In genomic region chr17:56615136-56615784, GRCm38 (mm10) we compare ENCODE assay signal across 9 mouse cellular contexts. TPM values are rescaled to one million over a fixed set of nuclear protein-coding genes. Genes with fewer than 3 reads are reported as not detected.
DNase-seq lines count a peak whose midpoint lies in the region; ATAC-seq and TF ChIP-seq lines count a peak whose summit lies in the region.
"Had no signal": no experiment of that assay in that cellular context is flagged by ENCODE, and none has a peak within 500 bp of the region (broad histone marks: within the 10 kb centered on the region; RNA-seq: fewer than 3 reads in every experiment).

No protein-coding gene starts in this region.

- intact Hi-C loops in heart, postnatal 10 days (cut with DNase I), result no loop called here
- intact Hi-C loops in left cerebral cortex, postnatal 14 days (cut with DNase I), result no loop called here

- no peaks in the 10 kb centered on the region for H3K9me3 ChIP-seq in heart, embryonic 10.5 days
- H3K9me3 ChIP-seq in ES-E14 (ENCODE audit: control insufficient read depth, insufficient read depth, low read depth, low read length), result no peaks in the 10 kb centered on the region
- no peaks in the 10 kb centered on the region for H3K9me3 ChIP-seq in hindbrain, embryonic 12.5 days (replicated peaks)
- H3K9me3 ChIP-seq in liver, embryonic 16.5 days (replicated peaks; ENCODE audit: control insufficient read depth, low read length), result no peaks in the 10 kb centered on the region

- no peaks in the 10 kb centered on the region for H3K27me3 ChIP-seq in heart, embryonic 10.5 days (ENCODE audit: insufficient read depth, poor library complexity, severe bottlenecking)
- no peaks in the 10 kb centered on the region for H3K27me3 ChIP-seq in hindbrain, embryonic 12.5 days
- H3K27me3 ChIP-seq in liver, embryonic 16.5 days (ENCODE audit: control insufficient read depth, insufficient read depth, low read depth, low read length), result no peaks in the 10 kb centered on the region

- peak overlapping the region; percentile 84 for H3K4me2 ChIP-seq in hindbrain, embryonic 12.5 days (replicated peaks)
- H3K4me2 ChIP-seq in liver, embryonic 16.5 days (ENCODE audit: low read depth, low read length), result peak overlapping the region; percentile 75

- peak overlapping the region; percentile 86 for H3K4me3 ChIP-seq in heart, embryonic 10.5 days
- peak overlapping the region; percentile 85 to 89 for H3K4me3 ChIP-seq in ES-E14 (ENCODE audit: insufficient read depth in 1 of 2, low read depth in 1 of 2, low read length in 2 of 2, poor library complexity in 1 of 2, severe bottlenecking in 1 of 2)
- peak overlapping the region; percentile 71; the same call in 1 of the 2 replicates for H3K4me3 ChIP-seq in hindbrain, embryonic 12.5 days
- H3K4me3 ChIP-seq in liver, embryonic 16.5 days (ENCODE audit: low read depth, low read length), result peak overlapping the region; percentile 80; the same call in 1 of the 2 replicates

- peaks cover 64% of the 10 kb centered on the region for H3K36me3 ChIP-seq in heart, embryonic 10.5 days
- H3K36me3 ChIP-seq in ES-E14 (ENCODE audit: control insufficient read depth, insufficient read depth, low read length, poor library complexity, severe bottlenecking), result peaks cover 66% of the 10 kb centered on the region
- peaks cover 59% of the 10 kb centered on the region for H3K36me3 ChIP-seq in hindbrain, embryonic 12.5 days
- peaks cover 38% of the 10 kb centered on the region for H3K36me3 ChIP-seq in liver, embryonic 16.5 days (ENCODE audit: control insufficient read depth, insufficient read depth)

- DNase-seq in heart, embryonic 10.5 days (ENCODE audit: low spot score), result no peak
- no peak for DNase-seq in heart, postnatal 10 days
- DNase-seq in ES-E14 (ENCODE audit: low read depth, low spot score), result no peak
- DNase-seq in yolk sac, embryonic 10.5 days (ENCODE audit: low spot score), result no peak
- DNase-seq in left cerebral cortex, postnatal 14 days (ENCODE audit: low spot score in 2 of 2), result no peak
- DNase-seq in right cerebral cortex, postnatal 36 days (ENCODE audit: low spot score in 2 of 2), result no peak

- H3K4me1 ChIP-seq in heart, embryonic 10.5 days, result peaks cover 33% of the 10 kb centered on the region
- H3K4me1 ChIP-seq in ES-E14 (ENCODE audit: control insufficient read depth in 2 of 2, insufficient read depth in 2 of 2, low read length in 2 of 2, poor library complexity in 1 of 2), result peaks cover 5 to 16% of the 10 kb centered on the region in 2 experiments; a peak in 3 of 4 replicates
- peaks cover 27% of the 10 kb centered on the region for H3K4me1 ChIP-seq in hindbrain, embryonic 12.5 days
- peaks cover 35% of the 10 kb centered on the region for H3K4me1 ChIP-seq in liver, embryonic 16.5 days (ENCODE audit: control insufficient read depth, low read depth, low read length)

- WGBS in heart, embryonic 10.5 days, result 84% methylated on average over 11 of the region's 11 CpGs
- WGBS in hindbrain, embryonic 12.5 days, result 92% methylated on average over 11 of the region's 11 CpGs
- 66% methylated on average over 11 of the region's 11 CpGs for WGBS in liver, embryonic 16.5 days (ENCODE audit: insufficient replicate concordance)

- in situ Hi-C loops in ES-E14 (cut with MboI; ENCODE audit: low sequenced_read_pairs in 2 of 2, unreplicated experiment in 2 of 2), result no loop called here

- H3K27ac ChIP-seq in heart, embryonic 10.5 days, result peak overlapping the region; percentile 96; the same call in 1 of the 2 replicates
- 0 out of 2 replicates have a peak overlapping the region, but pooled peaks have one; percentile 85 for H3K27ac ChIP-seq in ES-E14 (ENCODE audit: insufficient read depth, low read depth, low read length, poor library complexity, severe bottlenecking)
- H3K27ac ChIP-seq in hindbrain, embryonic 12.5 days, result no peak overlapping the region
- H3K27ac ChIP-seq in liver, embryonic 16.5 days (ENCODE audit: low read length), result no peak overlapping the region

- ATAC-seq in hindbrain, embryonic 12.5 days (ENCODE audit: low FRiP score), result no peak
- ATAC-seq in liver, embryonic 16.5 days (ENCODE audit: low read depth), result no peak

- peak overlapping the region; percentile 94; the same call in 1 of the 2 replicates for H3K9ac ChIP-seq in ES-E14 (ENCODE audit: insufficient read depth, low read depth, low read length, poor library complexity, severe bottlenecking)
- H3K9ac ChIP-seq in hindbrain, embryonic 12.5 days, result peak overlapping the region; percentile 90
- H3K9ac ChIP-seq in liver, embryonic 16.5 days (ENCODE audit: low read depth, low read length), result peak overlapping the region; percentile 75; the same call in 1 of the 2 replicates

TF ChIP-seq in ES-E14, 5 proteins besides CTCF, POLR2A, EP300 and RAD21:
- TF ChIP-seq ZC3H11A (IDR thresholded peaks at IDR 0.05; ENCODE audit: borderline replicate concordance, low read depth, low read length), result no peak
- TF ChIP-seq ZNF384 (IDR thresholded peaks at IDR 0.05; ENCODE audit: low read depth, low read length), result no peak
- TF ChIP-seq CHD2 (IDR thresholded peaks at IDR 0.05; ENCODE audit: low read depth, low read length), result peak; percentile 4; the same call in 1 of the 2 replicates
- no peak for TF ChIP-seq MAFK (IDR thresholded peaks at IDR 0.05; ENCODE audit: insufficient read depth, low read depth, low read length)
TF ChIP-seq in ES-E14: peak in this region for 1.

RNA-seq across cellular contexts. Expression of gene Rpl36, which starts 2.0 kb away (rescaled TPM):
- polyA plus RNA-seq in heart, embryonic 10.5 days (2016; fragmentation: Nextera tagmentation; extraction: Ambion mirVana), result 1,286 and 1,339 TPM in 2 replicates
- total RNA-seq in heart, postnatal 10 days (2021), result 100 to 1,000 TPM; 862 to 893 TPM
- total RNA-seq in ES-E14 (2012; rRNA removed), result 3,972 and 4,168 TPM in 2 replicates
- polyA plus RNA-seq in hindbrain, embryonic 12.5 days (2016; fragmentation: Nextera tagmentation; extraction: Ambion mirVana), result 1,045 and 1,230 TPM in 2 replicates
- polyA plus RNA-seq in liver, embryonic 16.5 days (2015; fragmentation: Nextera tagmentation; extraction: Ambion mirVana), result 828 and 951 TPM in 2 replicates
- 100 to 1,000 TPM; 342 to 390 TPM for total RNA-seq in left cerebral cortex, postnatal 14 days (2021)

RNA-seq across cellular contexts. Expression of gene 2410015M20Rik, which starts 5.7 kb away (rescaled TPM):
- polyA plus RNA-seq in heart, embryonic 10.5 days (2016; fragmentation: Nextera tagmentation; extraction: Ambion mirVana), result 261 and 317 TPM in 2 replicates
- 100 to 1,000 TPM; 338 to 370 TPM for total RNA-seq in heart, postnatal 10 days (2021)
- total RNA-seq in ES-E14 (2012; rRNA removed), result 236 and 294 TPM in 2 replicates
- 184 and 193 TPM in 2 replicates for polyA plus RNA-seq in hindbrain, embryonic 12.5 days (2016; fragmentation: Nextera tagmentation; extraction: Ambion mirVana)
- polyA plus RNA-seq in liver, embryonic 16.5 days (2015; fragmentation: Nextera tagmentation; extraction: Ambion mirVana), result 129 and 149 TPM in 2 replicates
- 100 to 1,000 TPM; 168 to 176 TPM for total RNA-seq in left cerebral cortex, postnatal 14 days (2021)

RNA-seq across cellular contexts. Expression of gene Lonp1, which starts 11.4 kb away (rescaled TPM):
- 58.9 and 65.1 TPM in 2 replicates for polyA plus RNA-seq in heart, embryonic 10.5 days (2016; fragmentation: Nextera tagmentation; extraction: Ambion mirVana)
- 10 to 100 TPM; 93.9 to 99.2 TPM for total RNA-seq in heart, postnatal 10 days (2021)
- 169 and 222 TPM in 2 replicates for total RNA-seq in ES-E14 (2012; rRNA removed)
- polyA plus RNA-seq in hindbrain, embryonic 12.5 days (2016; fragmentation: Nextera tagmentation; extraction: Ambion mirVana), result 50.6 and 55.5 TPM in 2 replicates
- 35.0 and 36.3 TPM in 2 replicates for polyA plus RNA-seq in liver, embryonic 16.5 days (2015; fragmentation: Nextera tagmentation; extraction: Ambion mirVana)
- 10 to 100 TPM; 65.6 to 66.7 TPM for total RNA-seq in left cerebral cortex, postnatal 14 days (2021)

RNA-seq across cellular contexts. Expression of gene Catsperd, which starts 12.7 kb away (rescaled TPM):
- 0.30 and 0.38 TPM in 2 replicates for polyA plus RNA-seq in heart, embryonic 10.5 days (2016; fragmentation: Nextera tagmentation; extraction: Ambion mirVana)
- total RNA-seq in heart, postnatal 10 days (2021), result under 1 TPM in 1 of 2 experiments, not detected in 1; 0.22 TPM
- total RNA-seq in ES-E14 (2012; rRNA removed), result 1.2 and 1.3 TPM in 2 replicates
- polyA plus RNA-seq in hindbrain, embryonic 12.5 days (2016; fragmentation: Nextera tagmentation; extraction: Ambion mirVana), result 0.74 and 0.98 TPM in 2 replicates
- 0.21 and 0.33 TPM in 2 replicates for polyA plus RNA-seq in liver, embryonic 16.5 days (2015; fragmentation: Nextera tagmentation; extraction: Ambion mirVana)
- under 1 TPM; 0.49 to 0.62 TPM for total RNA-seq in left cerebral cortex, postnatal 14 days (2021)
- total RNA-seq: hematopoietic stem cell, adult 5-6 weeks had no signal

RNA-seq across cellular contexts. Expression of gene Safb, which starts 30.6 kb away (rescaled TPM):
- polyA plus RNA-seq in heart, embryonic 10.5 days (2016; fragmentation: Nextera tagmentation; extraction: Ambion mirVana), result 106 and 128 TPM in 2 replicates
- total RNA-seq in heart, postnatal 10 days (2021), result 10 to 100 TPM; 96.8 to 97.6 TPM
- total RNA-seq in ES-E14 (2012; rRNA removed), result 116 and 127 TPM in 2 replicates
- polyA plus RNA-seq in hindbrain, embryonic 12.5 days (2016; fragmentation: Nextera tagmentation; extraction: Ambion mirVana), result 161 and 162 TPM in 2 replicates
- polyA plus RNA-seq in liver, embryonic 16.5 days (2015; fragmentation: Nextera tagmentation; extraction: Ambion mirVana), result 38.7 and 38.9 TPM in 2 replicates
- total RNA-seq in left cerebral cortex, postnatal 14 days (2021), result 100 to 1,000 TPM; 136 to 137 TPM

Comparison
In these comparisons a context has a peak if more than half of its experiments do, and no peak if none do; other contexts are left out.
1. H3K27ac ChIP-seq: peak in heart, embryonic 10.5 days (single experiment) and ES-E14 (single experiment); none in hindbrain, embryonic 12.5 days (single experiment) and liver, embryonic 16.5 days (single experiment).
2. Peak in every context shown above with its lines, with median percentiles within 50 percentile points of each other: H3K4me3 ChIP-seq and H3K9ac ChIP-seq.